Mouse (Mus musculus) lung, postnatal 0 days (tissue): ENCODE measurements at regions not wholly inside any gene's neighbourhood (a gene's known extent, or its start where the extent isn't known, plus 50 kb on each side); places are given as distances from the start of the nearest gene placed in this dataset.

Experiments used
- CTCF ChIP-seq: IDR thresholded peaks from 2 replicates; pipeline ENCODE4 v1.5.1; 2016; ENCODE audit warnings: antibody characterized with exemption, mild to moderate bottlenecking
- EP300 ChIP-seq: IDR thresholded peaks from 2 replicates; pipeline ENCODE4 v1.6.1; 2016; ENCODE audit warnings: antibody characterized with exemption, mild to moderate bottlenecking, control low read depth

DNA sequence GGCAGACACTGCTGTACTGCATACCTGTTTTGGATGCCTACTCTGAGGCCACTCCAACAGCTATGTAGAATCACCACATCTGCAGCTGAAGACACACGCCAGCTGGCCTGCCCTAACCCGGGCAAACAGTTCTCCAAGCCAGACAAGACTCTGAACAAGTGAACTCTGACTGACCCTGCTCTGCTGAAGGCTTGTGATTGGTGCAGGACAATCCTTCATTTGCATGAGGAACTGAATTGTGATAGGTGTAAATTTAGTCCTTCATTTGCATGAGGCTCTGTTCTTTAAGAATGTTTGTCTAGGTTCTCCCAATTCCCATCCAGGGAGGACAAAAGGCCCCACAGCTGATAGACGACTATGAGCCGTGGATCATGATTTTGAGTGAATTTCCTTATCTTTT is 104.9 kb upstream of the Slc22a12 start:
- TF ChIP-seq CTCF (no peak), EP300 (no peak)
